Mouse (Mus musculus) G1E-ER4 (cell line): ENCODE measurements around the gene Impdh2. TPM values are rescaled to one million over a fixed set of nuclear protein-coding genes. Genes with fewer than 3 reads are reported as not detected.

ENCODE experiments used
- GATA1 ChIP-seq: IDR thresholded peaks from one replicate; pipeline ENCODE4 v1.8.0; 2012; ENCODE audit warnings: low read length, inconsistent platforms
- polyA plus RNA-seq: library from polyadenylated mRNA; stranded (reverse); fragments of >175 nt; gene quantifications from 2 replicates; pipeline ENCODE4 v1.2.3, GENCODE M21; 2012

Gene Impdh2
- polyA plus RNA-seq, 1 experiment: 146 TPM

DNA sequence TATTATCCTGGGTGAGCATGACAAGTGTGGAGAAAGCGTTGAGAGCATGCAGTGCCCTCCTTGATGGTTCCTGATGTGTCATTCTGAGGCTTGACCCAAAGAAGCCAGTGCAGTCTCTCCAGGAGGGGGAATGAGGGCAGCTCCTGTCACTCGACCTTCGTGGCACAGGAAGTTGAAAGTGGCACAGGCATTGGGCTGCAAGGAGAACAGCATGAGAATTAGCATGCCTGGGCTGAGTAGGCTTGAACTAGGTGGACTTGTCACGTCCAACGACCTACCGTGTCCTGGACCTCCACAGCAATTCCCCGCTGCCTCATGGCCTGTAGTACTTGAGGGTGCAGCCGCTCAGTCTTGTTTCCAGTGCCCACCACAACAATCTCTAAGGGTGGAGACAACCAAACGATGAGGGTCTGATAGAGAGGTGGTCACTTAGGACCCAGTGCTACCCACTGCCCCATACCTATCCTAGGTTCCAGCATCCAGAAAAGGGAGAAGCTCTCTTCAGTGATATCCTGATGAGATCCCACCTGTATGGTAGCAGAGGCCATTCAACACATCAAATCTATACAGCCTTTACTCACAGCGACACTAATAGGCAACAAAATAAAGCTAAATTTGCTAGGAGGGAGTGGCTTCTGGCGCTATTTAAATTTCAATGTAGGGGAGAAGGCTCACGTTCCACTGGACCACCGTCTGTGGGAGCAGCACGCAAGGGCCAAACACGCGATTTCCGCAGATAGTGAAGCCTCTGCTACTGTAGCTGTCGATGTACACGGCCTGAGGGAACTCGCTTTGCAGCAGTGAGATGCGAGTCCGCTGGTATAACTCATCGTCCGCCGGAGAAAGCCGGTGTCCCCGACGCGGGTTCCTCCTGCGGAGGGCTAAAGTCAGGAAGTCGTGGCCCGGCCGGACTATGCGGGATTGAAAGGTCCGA, 6.1 kb downstream of the Impdh2 start:
- no peak for TF ChIP-seq GATA1

DNA sequence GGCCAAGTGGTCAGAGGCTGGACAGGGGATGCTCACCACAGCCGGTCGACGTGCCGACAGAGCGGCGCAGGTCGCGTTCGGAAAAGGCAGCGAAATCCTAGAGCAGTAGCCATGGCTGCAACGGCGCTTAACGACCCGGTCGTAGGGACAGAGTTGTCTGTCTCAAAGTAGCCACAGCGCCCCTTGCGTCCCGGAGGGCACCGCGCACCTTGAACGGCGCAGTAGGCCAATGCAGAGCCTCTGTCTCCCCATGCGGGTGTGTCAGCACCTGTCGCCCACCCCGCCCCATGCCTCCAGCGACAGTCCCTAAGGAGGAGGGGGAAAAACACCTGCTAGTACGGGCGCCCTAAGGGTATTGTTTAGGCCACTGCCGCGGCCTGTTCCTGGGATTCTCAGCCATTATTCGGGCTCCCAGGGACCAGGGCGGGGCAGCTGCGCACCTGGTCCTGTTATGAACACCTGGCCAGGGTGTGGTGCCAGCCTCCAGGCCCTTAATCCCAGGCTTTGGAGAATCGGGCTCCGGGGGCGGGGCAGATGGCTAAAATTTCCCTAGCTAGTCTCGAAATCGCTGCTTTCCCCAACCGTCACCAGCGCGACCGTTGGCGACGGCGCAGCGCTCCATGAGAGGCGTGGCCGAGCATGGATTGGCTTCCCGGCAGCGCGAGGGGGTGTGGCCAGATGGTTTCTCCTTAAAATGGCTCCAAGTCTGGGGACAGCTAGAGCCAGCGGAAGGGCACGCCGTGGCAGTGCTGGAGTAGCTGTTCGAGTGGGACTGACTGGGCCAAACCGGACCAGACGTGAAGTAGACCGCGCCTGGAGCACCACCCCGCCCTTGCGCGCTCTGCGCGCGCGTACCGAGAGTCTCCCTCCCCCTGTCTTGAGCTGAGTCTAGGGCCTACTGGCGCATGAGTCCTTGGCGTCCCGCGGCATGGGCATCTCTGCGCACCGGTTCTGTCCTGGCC, 7.0 kb downstream of the Impdh2 start, which contains the start of gene Ndufaf3:
TSS of gene Ndufaf3 (minus strand) at position 620 of the 962 bp plus-strand sequence.
- no peak for TF ChIP-seq GATA1

DNA sequence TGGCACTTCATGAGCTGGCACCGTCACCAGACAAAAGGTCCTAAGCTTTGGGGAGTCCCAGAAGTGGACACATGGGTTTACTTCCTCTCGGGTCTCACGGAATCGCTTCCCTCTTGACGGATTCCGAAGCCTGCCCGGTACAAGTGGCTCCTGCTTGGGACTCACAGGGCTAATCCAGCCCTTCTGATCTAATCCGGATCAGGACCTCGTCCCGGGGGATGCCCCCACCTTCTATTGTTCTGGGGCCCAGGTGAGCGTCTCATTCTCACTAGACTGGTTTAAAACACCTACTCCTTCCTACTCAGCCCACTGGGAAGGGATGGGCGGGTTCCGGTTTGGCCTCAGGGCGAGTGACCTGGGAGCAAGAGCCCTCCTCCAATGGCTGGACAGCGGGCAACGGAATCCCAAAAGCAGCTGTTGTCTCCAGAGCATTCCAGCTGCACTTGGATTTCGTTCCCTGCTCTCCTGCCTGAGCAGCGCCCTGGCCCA, 7.9 kb downstream of the Impdh2 start:
- TF ChIP-seq GATA1: no peak

DNA sequence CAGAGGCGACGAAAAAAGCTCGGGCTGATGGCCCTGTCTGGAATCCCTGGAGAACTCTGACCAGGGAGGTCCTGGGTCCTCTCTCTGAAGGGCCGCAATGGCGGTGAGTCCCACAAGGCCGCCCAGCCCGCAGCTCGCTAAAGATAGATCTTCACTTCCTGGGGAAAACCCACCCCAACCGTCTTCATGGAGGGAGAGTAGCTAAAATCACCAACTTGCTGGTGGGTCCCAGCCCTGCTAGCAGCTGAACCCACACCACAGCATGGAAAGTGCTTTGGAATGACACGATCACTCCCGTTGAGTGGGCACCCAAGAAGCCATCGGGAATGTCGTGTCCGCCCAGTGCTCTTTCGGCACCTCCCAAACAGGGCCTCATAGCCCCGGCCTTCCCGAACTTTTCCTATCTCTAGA, 8.4 kb downstream of the Impdh2 start:
- TF ChIP-seq GATA1: no peak

DNA sequence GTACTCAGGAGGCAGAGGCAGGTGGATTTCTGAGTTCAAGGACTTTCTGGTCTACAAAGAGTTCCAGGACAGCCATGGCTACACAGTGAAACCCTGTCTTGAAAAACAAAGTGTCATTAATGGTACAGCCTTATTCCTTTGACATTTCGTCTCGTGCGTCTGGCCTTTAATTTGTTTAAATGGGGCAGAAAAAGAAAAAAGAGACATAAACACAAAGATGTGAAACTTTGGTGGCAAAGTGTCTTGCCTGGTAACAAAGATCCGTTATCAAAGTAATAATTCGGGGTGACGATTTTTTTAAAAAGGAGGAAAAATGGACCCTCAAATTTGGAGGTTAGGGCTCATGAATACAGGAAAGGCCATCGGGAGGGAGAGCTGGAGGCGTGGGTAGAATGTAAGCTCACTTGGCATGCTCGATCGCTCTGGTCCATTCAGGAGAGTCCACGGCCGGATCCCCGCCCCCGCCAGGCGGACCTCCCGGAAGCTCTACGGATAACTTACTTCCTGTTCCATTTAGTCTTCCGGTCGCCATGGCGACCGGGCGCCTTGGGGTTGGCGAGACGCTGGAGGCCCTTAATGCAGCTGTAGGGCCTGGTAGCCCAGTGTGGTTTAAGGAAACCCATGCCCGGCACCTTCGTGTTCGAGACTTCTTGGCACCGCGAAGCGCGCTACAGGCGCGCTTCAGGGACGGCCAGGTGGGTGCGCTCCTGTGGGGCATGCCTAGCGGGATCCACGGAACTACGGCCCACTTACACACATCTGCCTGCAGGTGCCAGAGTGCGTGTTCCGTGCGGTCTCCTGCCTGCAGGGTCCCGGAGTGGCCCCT, 9.5 kb downstream of the Impdh2 start, which contains the start of gene Dalrd3:
TSS of gene Dalrd3 (plus strand) at position 506 of the 826 bp plus-strand sequence.
- no peak for TF ChIP-seq GATA1

DNA sequence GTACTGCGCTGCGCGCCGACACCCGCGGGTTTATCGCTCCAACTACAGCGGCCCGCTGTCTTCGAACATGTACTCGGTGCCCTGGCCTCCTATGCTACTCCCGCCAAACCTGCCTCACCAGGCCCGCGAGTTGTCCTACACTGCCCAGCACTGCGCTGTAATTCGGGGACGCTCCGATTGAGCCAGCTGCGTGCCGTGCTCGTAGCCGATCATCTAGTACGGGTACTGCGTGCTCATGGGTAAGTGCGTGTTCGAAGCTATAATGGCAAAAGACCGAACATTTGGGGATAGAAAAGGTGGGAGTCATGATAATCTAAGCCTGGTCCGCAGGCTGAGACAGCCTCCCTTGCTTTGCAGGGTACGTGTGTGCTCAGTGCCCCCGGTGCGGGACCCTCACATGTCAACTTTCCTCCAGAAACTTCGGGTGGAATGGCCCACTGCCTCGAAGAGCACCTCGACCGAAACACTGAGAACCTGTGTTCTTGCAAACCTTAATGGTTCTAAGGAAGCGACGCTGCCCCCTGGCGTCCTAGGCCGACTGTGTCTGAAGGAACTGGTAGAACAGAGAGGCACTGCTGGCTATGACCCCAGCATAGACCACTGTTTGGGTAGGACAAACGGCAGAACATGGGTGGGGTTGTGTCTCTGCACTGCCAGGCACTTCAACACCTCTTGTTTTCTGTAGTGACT, 10.3 kb downstream of the Impdh2 start:
- TF ChIP-seq GATA1: no peak

DNA sequence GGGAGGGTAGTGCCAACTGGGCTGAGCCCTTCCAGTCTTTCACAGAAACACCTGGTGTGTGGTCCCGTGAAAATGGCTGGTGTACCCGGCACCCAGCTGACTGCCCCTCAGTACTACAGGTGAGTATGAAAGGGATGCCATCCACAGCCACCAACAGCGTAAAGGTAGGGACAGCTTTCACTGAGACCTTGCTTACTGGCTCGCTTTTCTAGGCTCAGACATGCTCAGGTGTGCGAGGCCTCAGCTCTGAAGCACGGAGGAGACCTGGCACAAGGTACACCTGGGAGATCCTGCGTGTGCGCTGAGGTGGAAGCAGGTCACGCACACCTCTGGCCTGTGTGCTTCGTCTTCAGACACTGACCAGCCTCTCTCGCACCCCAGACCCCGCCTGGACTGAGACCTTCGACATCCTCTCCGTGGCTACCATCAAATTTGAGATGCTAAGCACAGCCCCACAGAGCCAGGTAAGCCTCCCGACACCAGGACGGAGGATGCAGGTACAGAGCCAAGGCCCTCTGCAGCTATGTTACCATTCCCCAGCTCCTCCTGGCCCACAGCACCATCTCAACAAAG, 11.4 kb downstream of the Impdh2 start:
- no peak for TF ChIP-seq GATA1

DNA sequence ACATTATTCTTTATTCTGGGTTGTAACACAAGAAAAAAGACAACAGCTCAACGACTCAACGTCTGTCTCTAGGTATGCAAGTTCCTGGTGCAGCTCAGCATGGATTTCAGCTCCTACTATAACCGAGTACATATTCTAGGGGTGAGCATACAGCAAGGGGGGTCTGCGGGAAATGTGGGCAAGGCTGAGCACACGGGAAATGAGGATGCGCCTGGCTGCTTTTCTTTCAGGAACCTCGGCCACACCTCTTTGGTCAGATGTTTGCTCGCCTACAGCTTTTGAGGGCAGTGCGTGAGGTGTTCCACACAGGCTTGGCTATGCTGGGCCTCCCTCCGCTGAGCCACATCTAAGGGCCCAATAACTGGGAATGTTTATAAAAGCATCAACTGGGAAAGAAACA, 12.2 kb downstream of the Impdh2 start:
- TF ChIP-seq GATA1: no peak

DNA sequence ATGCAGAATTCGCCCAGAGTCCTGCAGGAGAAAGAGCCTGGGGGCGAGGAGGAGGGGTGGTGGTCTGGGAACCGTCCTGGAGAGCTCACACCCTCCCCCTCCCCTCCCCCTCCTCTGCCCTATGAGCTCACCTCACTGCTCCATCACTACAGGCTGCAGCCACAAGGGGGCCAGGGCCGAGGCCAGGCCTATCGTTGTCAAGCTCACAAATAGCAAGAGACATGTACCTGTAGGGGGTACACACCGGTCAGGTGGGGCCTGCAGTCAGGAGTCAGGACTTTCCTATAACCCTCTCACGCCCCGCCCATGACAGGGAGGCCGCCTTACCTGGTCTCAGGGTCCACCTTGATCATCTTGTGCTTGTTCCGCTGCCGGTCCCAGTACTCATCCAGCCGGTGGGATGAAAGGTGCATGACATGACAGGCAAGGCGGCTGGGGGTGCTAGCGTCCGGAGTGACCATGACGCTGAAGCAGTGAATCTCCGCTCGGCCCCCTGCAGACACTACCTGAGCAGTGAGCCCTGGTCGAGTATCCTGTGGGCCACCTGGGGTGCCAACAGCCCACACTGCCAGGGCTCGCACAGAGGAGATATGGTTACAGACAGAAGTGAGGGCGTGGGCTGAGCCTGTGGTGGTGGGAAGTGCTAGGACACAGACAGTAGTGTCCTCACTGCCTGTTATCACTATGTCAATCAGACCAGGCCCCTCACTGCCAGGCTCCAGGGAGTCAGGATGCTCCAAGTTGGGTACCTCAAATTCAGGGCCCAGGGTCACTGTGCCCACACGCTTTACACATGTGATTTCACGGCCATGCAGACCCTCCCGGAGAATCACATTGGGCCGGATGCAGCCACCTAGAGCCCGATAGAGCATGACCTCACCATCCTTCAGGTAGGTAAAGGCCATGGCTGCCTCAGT, 13.9 kb downstream of the Impdh2 start:
- TF ChIP-seq GATA1: no peak

DNA sequence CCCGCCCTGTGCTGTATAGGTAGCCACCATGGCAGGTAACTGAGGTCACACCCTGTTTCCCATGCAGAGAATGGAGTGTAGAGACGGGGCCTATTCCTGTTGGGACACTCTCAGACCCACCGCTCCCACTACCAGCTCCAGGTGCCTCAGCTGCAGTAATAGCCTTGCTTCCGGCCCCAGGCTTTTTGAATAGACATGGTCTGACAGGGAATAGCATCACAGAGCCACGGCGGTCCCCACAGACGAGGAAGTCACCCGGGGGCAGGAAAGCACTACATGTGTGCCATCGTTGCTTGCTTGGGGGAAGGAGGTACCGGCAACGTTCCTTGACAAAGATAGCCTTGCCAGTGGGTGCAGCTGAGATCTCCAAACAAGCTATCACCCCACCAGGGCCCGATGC, 14.8 kb downstream of the Impdh2 start:
- no peak for TF ChIP-seq GATA1

DNA sequence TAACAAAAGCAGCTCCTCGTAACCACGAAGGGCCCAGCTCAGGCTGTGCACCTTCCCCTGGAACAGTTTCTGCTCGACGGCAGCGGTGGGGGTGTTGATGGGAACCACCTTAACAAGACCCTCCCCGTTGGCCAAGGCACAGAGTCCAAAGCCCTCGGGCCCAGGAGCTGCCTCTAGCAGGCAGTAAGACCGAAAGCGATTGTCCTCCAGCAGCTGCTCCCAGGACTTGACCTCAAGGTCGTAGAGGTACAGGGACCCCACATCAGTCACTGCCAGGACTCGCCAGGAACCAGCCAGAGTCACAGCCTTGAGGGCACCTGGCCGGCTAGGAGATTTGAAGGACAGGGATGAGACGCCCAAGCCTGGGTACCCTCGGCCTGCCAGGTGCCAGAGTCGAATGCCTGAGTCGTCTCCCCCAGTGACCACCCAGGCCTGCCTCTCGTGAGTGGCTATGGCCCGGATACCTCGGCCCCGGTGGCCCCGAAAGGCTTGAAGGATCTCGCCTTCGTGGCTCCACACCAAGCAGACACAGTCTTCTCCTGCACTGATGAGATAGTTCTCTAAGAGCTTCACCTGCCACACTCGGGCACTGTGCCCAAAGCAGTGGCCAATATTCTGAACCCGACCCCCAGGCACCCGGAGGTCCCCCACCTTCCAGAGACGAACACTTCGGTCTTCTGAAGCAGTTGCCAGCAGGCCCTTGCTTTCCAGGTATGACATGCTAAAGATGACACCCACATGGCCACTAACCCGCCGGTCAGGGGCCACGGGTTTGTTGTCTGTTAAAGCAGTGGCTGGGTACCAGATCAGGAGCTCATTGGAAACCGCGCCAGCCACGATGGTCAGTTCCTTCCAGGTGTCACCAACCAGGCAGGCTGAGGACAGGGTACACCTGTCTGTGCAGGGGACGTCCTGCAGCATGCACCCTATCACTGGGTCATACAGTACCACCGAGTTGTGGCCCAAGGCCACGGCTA, 15.5 kb downstream of the Impdh2 start:
- no peak for TF ChIP-seq GATA1

DNA sequence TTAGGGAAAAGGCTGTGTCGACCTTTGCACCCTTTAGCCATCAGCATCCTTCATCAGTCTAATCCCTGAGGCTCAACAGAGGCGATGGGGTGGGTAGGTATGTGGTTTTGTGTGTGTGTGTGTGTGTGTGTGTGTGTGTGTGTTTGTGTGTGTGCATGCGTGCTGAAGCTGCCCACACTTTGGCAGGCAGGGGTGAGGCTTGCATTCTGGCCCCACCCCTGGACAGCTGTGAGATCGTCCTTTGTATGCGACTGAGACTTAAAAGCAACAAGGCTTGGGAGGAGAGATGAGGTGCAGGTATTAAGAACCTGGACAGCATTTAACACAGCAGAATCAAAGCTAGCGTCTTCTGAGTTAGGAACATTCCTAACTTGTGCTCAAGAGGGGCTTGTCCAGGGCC, 16.9 kb downstream of the Impdh2 start:
- TF ChIP-seq GATA1: no peak
